Mouse (Mus musculus) c-Kit-negative CD71-positive TER-119-positive erythroid progenitor cells, embryonic 14.5 days (primary cell): ENCODE results near the gene Gm49450.

Source experiments
- DNase-seq: peaks from one replicate; pipeline ENCODE4 v3.0.0-alpha.2; 2013; ENCODE audit warnings: low read depth, low spot score

The Gm49450 gene

DNA sequence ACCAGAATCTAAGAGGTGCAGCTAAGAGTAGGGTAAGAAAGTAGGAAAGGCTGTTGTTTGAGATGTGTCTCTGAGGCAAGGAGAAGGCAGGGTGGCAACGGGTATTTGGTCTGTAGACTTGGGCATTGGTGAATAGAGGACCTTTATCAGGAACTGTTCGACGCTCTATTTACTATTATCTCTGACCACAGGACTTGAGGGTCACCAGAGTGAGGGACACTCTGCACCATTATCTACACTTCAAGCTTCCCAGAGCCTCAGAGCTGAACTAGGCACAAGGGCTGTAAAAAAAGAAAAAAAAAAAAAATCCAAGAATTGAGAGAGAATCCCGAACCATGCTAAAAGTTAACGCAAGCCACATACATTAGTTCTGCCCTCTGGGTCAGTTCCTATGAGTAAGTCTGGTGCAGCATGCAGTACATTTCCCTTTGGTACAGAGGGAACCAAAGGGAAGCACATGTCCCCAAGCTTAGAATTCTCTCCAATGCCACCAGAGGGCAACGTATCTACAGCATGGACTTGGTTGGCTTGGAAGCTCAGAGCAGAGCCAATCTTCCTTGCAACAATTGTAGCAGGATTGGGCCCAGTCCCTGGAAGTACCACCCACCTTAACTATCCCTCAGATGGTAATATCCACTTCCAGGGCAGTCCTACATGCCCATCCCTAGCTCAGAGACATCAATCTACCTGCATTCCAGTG is 61.3 kb downstream of the Gm49450 start:
- DNase-seq: no peak

GRCm38 (mm10) chr15:98891198-98891742 is 62.1 kb downstream of the Gm49450 start:
- no peak for DNase-seq

DNA sequence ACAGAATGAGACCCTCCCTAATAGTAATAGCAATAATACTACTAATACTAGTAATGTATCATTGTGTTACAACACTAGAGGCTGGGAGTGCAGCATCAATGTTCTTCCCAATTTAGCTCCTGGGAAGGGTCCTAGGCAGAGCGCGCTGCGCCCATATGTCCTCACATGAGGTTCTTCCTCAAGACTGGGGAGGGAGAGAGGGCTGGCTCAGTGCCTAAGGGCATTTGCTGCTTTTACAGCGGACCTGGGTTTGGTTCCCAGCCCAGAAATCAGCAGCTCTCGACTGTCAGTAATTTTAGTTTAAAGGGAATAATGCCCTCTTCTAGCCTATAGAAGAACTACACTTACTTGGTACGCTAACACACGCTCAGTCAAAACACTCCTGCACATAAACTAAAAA is 65.8 kb downstream of the Gm49450 start:
- DNase-seq: no peak

DNA sequence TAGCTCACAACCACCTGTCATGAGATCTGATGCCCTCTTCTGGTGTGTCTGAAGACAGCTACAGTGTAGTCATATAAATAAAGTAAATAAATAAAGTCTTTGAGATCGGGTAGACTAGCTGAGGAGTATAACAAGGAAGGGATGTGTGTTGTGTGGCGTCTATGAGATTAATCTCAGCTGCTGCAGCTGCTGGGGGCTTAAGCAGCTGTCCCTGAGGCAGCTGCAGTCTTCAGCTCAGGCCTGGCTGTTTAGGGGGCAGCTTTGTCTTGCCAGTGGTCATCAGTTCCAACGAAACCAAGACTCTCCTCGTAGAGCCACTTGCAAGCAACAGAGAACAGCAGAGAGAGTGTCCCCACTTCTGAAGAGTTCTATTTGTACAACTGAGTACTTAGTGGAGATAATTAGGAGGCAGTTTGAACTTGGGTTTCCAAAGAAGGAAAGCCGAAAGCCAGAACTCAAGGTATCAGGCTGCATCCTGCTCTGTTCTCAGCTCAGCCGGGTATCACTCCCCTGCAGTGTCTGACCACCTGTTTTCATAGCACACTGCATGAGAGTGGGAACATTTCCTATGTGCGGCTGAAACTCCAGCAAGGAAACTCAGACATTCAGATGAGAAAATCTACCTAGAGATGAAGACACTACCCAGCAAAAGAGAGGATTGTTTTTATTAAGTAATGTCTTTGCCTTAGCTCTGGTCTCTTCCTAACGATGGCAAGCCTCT is 66.5 kb downstream of the Gm49450 start:
- DNase-seq: no peak

DNA sequence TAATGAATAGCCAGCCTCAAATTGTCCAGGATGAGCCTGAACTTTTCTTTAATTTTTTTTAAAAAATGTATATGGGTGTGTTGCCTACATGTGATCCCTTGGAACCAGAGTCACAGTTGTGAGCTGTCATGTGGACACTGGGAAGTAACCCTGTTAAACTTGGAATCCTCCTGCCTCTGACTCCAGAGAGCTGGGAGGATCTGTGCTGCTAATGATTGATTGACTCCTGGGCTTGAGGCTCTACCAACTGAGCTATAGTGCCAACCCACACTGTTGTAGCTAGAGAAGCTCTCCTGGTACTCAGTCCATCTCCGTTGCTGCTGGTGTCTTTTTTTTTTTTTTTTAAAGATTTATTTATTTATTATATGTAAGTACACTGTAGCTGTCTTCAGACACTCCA is 69.2 kb downstream of the Gm49450 start:
- no peak for DNase-seq

- no peak for DNase-seq
Observed at GRCm38 (mm10) chr15:98883661-98884060, 69.7 kb downstream of the Gm49450 start.
